Mouse (Mus musculus) lung, postnatal 14 days (tissue): ENCODE measurements around the gene Bnip2.

Experiments
- DNase-seq: peaks from one replicate; pipeline ENCODE4 v3.0.0; 2021

Gene Bnip2

DNA sequence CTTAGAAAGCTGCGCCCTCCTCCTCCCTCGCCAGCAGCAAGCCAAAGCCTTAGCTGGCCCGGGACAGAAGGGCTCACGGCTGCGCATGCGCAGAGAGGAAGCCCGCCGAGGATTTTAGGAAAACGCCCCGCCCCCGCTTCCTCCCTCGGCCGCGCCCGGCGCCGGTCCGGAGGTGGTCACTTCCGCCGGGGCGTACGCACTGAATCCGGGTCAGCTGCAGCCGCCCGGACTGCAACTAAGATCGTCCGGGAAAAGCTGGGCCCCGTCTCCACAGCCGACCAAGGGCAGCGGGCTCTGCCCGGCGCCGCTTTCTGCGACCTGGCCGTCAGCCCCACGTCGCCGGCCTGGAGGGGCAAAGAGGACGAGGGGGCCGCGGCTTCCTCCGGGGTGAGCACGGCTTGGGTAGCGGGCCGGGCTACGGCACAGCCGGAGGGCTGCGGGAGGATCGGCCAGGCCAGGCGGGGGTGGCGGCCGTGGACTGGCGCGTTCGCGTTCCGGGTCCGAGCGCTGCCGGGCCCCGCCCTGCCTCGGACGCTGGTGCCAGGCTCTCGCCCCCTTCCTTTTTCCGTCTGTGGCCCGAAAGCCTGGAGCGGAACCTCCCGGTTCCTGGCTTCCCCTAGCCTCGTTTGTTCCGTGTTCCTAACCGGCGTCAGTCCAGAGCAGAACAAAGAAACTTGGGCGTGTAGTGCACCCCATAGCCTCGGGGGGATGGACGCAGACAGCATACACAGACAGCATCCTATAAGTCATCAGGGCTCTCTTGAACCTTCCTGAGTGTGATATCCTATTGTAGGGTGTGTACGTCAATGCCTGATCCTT, at the start of gene Bnip2:
TSS of gene Bnip2 (plus strand) at position 164 of the 819 bp plus-strand sequence.
- DNase-seq: peak; percentile 99

DNA sequence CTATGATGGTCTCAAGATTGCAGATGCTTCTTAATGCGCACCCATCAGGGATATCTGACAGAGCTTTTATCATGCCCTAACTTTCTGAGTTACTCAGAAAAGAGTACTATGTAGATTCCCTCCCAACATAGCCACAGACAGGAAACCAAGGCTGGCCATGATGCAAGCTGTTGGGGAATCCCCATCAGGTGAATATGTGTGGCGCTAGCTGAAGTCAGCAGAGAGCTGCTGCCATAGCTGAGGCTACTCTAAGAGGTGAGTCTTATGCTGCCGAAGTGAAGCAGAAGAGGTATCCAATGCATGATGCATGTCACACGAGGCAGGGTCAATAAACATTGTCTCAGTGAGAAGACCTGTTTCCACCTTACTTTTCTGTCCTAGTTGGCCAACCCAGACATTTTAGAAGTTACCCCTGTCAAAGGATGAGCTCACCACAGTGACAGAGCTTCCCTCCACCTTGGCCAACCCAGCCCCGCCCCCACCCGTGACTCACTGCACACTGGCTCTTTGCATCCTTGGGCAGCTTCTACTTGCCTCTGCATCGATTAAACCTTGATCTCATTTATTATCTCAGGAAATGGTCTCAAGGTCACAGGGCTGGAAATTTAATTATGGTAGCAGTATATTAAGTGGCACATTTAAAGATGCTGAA, 48.3 kb upstream of the Bnip2 start:
- no peak for DNase-seq

DNA sequence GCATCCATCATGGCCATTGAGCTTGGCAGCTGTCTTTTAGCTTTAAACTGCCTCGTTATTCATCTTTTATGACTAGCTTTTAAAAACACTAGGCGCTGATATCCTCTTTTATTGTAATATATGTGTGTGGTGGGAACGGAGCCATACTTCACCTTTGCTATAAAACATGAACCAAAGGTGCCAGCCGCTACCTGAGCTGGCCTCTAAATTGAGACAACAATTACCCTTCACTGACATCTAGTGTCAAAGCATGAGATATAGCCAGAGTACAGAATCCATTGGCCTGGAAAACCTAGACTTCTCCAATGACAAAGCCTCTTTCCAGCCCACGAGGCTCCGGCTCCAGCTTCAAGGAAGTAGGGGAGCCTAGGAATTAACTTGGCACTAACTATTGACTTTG, 47.7 kb upstream of the Bnip2 start:
- no peak for DNase-seq

DNA sequence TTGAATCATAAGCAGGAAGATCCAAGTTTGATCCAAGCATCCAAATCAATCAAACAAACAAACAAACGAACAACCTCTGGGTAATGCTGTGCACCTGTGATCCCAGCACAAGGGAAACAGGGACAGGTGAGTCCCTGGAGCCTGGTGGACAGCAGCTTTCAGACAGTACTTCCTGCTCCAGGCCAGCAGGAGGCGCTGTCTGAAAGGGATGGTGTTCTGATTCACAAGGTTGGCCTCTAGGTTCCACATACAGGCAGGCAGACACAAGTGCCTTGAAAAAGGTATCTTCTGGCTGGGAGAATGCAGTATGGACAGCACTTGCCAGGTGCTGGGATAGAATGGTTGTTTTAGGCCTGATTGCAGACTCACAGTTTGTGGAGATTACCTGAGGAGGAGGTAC, 40.3 kb upstream of the Bnip2 start:
- DNase-seq: peak; percentile 69

DNA sequence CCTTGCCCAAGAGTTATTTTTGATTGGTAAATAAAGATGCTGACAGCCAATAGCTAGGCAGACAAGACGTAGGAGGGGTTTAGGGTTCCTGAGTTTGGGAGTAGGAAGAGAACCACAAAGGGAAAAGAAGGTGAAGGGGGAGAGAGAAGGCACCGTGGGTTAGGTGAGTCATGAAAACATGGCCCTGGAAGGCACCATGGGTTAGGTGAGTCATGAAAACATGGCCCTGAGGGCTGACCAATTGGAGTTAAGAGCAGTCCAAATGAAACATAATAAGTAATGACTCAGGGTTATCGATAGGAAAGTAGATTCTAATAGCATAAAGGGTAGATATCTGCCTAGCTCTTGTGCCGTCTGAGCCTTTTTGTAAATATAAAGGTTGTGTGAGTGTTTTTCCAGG, 39.6 kb upstream of the Bnip2 start:
- no peak for DNase-seq

DNA sequence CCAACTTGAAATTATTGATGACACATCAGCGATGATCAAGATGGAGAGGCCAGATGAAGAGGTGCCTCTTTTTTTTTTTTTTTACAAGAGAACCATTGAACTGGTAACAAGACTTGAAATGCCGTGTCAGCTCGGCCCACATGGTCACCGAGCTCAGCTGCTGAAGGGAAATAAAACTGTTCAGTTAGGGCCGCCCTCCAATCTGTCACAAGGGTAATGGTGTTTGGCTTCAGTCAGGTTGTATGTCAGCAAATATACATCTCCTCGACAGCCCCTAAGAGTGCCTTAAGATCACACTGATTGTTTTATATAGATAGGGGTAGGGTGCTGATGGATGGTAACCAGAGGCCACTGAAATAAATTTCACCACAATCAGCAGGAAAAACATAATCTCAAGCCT, 28.3 kb upstream of the Bnip2 start:
- no peak for DNase-seq

DNA sequence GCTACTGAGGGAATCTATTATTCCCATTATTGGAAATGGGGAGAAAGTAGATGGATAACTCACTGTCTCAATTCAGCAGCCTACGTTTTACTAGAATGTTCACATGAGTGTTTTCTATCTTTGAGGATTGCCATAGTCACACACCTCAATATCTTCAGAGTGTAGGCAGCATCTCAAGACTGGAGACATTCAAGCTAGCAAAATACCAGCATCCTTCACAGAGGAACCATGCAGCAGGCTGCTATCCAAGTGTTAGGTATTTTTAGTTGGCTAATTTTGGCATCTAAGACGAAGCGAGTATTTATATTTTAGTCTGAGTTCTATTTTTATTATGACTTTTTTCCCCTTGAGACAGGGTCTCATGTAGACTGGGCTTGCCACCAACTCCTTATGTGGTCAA, 24.9 kb upstream of the Bnip2 start:
- no peak for DNase-seq

DNA sequence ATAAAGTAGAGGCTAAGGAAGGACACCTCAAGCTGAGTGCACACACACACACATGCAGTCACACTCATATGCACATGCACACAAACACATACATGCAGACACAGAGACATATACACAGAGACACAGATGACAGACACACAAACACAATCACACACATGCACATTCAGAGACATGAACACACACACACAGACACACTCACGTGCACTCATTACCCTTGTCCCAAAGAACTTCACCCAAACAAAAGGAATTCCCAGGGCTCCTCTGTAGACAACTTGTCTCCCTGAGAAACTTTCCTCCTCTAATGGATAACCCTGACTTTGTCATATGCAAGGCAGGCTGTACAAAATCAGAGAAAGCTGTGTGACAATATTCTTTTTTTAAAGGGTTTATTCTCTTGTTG, 3.7 kb upstream of the Bnip2 start:
- no peak for DNase-seq

DNA sequence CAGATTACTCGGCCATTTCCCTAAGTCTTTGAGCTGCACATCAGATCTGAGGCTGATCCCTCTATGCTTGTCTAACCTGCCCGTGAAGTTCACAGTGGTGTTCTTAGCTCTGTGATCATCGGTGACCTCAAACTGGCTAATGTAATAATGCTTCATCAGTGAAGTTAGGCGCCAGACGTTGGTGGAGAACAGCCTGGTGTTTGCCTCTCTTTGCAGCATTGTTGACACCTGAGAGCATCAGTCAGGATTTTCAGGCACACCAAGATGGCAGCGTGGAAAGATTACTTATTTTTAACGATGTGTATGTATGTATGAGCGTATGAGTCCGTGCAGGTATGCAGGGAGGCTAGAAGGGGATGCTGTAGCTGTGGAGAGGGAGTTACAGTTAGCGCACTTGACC, 3.2 kb upstream of the Bnip2 start:
- no peak for DNase-seq

DNA sequence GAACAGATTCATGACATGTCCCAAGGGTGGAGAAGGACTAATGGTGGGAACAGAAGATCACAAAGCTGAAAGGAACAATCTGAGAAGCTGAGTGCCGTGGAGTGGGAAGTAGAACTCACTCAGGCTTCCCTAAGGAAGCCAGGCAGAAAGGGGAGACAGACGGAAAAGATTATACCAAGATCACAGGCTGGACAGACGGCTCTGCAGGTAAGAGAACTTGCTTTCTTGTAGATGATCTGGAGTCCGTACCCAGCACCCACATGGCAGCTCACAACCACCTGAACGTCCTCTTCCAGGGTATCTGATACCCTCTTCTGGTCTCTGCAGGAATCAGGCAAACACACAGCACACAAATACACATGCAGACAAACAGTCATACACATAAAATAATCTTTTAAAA, 2.7 kb upstream of the Bnip2 start:
- no peak for DNase-seq

DNA sequence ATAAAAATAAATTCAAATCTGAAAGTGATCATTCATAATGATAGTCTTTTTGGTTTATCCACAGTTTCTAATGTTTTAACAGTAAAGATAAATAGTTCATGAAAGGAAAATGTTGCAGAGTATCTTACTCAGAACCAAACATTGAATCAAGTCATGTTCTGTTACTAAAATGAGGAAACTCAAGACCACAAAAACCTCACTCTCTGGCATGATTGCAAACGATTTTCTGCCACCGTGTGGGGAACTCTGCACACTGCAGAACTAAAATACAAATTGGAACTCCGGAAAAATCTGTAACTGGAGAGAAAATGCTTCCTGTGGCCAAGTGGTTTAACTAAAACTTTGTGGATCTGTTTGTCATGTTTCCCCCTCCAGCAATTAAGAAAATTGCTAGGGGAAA, 1.7 kb upstream of the Bnip2 start:
- peak; percentile 67 for DNase-seq

DNA sequence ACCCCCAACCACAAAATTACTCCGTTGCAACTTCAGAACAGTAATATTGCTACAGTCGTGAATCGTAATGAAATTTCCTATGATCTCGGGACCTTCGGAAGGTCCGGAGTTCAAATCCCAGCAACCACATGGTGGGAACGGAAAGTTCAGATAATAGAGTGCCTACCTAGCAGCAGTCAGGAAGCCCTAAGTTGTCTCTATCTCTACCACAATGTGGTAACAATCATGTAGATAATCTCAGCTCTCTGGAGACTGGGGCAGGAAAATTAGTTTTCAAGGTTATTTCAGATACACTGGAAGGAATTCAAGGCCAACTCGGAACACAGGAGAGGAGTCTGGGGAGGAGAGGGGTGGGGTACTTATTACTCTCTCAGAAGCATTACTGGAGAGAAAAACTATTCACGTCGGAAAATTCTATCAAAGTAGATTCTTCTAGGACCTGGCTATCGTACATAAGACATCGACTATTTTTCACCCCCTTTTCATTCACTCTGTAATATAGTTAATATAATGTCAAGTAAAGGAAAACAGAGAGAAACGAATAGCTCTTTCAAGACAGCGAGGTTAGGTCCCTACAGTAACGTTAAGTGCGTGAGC, 462 bp upstream of the Bnip2 start:
- DNase-seq: no peak

DNA sequence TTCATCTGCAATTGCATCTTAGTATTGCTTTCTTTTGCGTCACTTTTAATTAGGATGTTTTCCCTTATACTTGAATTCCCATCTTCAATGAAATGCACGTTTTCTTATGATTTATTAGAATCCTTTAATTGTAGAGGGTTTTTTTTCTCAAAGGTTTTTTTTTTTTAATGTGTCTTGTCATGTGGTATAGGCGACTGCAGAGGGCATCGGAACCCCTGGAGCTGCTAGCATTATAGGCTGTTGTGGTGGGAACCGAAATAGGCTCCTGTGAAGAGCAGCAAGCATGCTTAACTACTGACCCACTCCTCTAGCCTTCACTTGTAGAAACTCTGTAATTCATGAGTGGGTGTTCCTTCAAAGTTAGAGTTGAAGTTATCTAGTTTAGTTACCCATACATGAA, 1.1 kb downstream of the Bnip2 start:
- no peak for DNase-seq

DNA sequence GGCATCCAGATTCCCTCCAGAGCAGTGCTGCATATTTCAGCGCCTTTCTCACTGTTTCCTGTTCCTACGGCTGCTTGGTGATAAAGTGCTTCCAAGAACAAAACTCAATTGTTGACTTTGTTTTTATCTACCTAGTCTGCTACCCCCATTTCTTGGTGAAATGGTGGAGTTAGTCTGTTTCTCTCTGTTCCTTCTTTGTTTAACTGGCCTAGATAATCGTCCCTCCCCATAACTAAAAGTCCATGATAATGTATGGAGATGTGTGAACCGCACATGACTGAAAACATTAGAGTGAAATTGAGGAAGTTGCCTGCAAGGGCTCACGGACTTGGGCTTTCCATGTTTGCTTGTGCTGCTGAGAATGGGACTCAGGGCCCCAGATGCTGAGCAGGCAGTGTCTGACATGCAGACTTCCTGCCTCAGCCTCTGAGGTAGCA, 3.6 kb downstream of the Bnip2 start:
- no peak for DNase-seq

DNA sequence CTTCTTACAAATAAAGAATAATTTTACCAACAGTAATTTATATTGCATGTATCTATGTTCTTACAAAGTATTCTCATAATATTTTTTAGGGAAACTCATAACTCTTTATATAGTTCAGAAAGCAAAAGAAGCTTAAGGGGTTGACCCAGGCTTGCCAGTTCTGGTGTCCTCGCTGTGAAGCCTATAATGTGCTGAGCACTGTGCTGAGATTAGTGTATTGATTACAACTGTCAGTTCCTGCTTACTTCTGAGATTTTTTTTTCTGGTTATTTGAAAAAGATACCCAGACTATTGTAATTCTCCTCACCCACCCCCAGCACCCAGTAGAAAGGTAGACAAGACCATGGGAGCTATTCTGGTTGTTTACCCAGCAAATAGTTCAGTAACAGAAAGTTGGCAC, 4.2 kb downstream of the Bnip2 start:
- no peak for DNase-seq

DNA sequence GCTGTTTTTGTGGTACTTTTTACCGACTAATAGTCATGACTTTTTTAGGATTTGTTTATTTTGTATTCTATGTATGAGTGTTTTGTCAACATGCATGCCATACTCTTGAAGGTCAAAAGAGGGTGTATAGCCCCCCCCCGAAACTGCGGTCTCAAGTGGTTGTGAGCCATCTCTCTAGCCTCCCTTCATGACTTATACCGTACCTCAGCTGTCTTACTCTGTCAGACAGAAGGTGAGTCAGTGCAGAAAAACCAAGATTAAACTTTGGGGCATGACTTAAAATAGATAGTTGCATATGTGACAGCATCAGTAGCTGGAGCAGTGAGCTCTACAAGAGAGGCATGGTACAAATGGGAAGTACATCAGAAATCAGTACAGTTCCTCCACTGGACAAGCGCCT, 5.3 kb downstream of the Bnip2 start:
- DNase-seq: no peak

DNA sequence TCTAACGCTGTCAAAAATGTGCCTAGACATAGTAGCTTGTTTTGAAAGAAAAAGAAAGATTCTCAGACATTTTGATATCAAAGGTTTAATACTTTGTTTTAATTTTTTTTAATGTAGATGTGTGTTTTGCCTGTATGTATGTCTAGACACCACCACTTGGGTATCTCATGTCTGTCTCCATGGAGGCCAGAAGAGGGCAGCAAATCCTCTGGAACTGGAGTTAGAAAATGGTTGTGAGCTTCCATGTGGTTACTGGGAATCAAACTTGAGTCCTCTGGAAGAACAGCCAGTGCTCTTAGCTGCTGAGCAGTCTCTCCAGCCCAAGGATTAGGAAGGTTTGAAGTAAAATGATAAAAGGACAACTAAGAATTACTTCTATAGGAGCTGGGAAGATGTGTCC, 10.1 kb downstream of the Bnip2 start:
- no peak for DNase-seq

DNA sequence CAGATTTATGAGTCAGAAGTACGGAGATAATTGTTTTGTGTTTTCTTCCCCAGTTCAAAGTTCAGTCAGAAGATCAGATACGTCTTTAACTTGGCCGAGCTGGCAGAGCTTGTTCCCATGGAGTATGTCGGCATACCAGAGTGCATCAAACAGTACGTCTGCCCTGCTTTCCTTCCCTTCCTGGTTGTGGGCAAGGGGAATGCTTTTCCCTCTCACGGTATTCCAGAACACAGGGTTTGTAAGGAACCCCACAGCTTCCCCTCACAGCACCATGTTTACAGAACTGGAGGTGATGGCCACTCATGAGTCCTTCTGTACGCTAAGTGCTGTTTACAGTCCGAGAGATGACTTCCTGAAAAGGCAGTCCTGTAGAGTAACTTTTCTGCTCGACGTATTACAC, 14.2 kb downstream of the Bnip2 start:
- no peak for DNase-seq

DNA sequence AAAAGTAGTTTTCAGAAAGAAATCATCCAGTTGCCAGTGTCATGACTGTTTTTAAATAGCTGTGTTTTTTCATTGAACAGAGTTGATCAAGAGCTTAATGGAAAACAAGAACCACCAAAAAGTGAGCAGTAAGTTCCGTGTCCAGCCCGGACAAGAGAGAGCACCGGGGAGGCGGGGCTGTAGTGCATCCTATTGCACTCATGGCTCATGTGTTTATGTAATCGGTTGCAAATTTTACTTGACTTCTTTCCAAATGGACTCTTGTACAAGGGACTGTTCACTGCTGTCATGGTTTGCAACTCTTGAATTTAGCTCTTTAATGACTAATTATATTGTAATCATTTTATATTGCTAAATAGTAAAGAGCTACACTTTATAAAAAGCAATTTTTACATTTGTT, 17.7 kb downstream of the Bnip2 start:
- no peak for DNase-seq

DNA sequence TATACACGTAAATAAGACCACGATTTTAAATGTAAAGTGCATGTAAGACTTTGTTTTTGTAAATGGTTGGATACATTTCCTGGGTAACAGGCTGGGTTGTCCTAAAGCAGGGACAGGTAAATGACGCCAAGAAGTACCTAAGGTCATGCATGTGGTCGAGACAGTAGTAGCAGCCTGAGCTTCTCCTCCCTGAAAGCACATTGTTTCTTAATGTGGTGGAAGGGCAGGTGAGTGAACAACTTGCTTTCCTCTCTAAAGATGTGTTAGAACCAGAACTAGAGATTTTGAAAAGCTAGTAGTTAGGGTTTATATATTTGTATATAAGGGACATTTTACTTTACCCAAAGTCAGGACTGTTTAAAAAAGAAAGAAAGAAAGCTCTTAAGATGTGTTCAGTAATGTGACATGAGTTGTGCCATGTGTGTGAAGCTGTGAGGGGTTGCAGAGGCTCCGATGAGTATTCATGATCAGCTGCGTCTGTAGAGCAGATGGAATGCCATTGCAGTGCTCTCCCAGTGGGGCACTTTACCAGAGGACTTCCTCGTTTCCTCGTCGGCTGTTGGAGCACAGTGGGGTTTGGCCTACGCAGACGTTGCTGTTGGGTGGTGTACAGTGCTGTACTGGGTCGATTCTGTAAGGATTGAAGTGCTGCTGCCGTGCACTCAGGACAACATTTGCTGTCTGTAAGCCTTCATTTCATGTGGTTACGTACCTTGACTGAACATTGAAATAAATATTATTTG, 18.4 kb downstream of the Bnip2 start:
- DNase-seq: no peak

DNA sequence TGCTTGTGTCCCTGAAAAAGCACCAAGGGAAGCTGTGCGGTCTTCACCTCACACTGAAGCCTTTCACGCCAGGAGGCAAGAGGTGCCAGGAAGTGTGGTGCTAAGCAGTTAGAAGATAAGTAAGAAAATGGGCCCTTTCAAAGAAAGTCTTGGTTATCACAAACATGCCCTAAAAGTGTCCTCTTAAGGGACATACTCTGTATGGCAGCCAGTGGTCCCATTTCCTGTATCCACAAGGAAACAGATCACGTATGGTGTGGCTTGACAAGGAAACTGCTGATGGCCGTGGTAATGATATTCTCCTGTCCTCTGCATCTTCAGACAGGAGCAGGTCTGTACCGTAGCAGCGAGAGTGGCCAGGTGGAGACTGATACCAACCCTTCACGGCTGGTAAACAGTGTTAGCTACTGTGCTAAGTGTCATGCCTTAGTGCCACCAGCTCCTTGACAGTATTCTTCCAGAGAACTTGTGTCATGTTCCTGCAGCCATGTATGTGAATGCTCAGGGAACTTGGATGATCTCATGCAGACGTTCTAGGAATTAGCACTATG, 20.6 kb downstream of the Bnip2 start:
- DNase-seq: no peak

DNA sequence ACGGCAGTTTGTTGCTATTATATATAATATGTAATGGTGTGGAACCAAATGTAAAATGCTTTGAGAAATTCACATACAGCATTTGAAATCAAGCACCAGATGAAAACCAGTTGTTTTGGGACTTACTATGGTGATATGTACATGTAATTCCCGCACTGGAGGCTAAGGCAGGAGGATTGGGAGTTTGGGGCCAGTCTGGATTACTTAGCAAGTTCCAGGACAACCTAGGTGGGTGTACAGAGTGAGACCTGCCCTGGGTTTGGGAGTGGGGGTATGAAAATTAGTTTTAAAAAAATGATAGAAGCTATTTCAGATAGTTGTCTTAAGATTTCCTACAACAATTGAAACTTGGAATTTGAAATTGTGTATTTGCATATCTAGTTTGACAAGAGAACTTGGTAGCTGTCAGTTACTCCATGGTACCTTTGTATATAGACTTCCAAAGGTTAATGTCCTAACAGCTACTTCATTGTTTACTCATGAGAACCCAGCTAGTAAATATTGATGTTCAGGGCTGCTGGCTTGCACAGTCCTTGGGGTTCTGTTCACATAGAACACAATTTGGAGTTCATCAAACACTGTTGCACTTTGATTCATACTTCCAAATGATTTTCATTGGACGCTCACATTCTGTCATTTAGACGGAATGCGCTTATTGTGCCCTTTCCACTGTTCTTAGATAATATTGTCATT, 21.7 kb downstream of the Bnip2 start:
- DNase-seq: no peak
